Mouse (Mus musculus): Measurements from ENCODE around the gene Tns1.

DNA sequence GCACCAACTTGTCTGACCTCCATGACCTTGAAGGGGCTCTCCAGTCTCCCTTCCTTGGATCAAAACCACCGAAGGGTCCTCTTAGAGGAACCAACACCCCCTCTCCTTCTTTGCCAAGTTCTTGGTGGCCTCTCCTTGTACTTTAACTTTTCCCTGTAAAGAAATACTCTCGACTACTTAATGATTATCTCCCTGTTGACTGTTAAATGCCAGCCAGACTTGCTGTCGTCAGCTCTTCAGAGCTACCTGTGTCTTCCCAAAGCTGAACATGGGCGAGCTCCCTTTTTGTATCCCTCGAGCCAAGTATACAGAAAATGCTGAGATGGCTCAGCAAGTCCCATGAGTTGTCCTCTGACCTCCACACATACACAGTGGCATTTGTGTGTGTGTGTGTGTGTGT, 30.8 kb downstream of the Tns1 start:
- no peak for TF ChIP-seq CTCF (IDR thresholded peaks at IDR 0.05; ENCODE audit: insufficient read depth, low read depth, low read length)
- no peak for TF ChIP-seq POLR2A (IDR thresholded peaks at IDR 0.05; ENCODE audit: insufficient read depth, low read depth, low read length)
